Mouse (Mus musculus) heart, adult 9 months (tissue): ENCODE measurements at regions not wholly inside any gene's neighbourhood (a gene's known extent, or its start where the extent isn't known, plus 50 kb on each side); places are given as distances from the start of the nearest gene placed in this dataset.
A peak's percentile ranks its signal among the peaks of the same experiment; 100 is the strongest.

Experiments
- DNase-seq, 2 experiments: peaks; one replicate each; pipeline ENCODE4 v3.0.0; 2022; ENCODE audit warnings: low spot score in 2 of 2

- DNase-seq, result no peak
These were observed 370.9 kb downstream of the Bckdhb start for GRCm38 (mm10) chr9:84295891-84296290.

GRCm38 (mm10) chr9:84296456-84296855 lies 371.5 kb downstream of the Bckdhb start:
- no peak for DNase-seq

GRCm38 (mm10) chr9:84304398-84304797 lies 379.5 kb downstream of the Bckdhb start:
- DNase-seq, result no peak

GRCm38 (mm10) chr9:84318811-84319210 lies 393.9 kb downstream of the Bckdhb start:
- no peak for DNase-seq

- DNase-seq, result no peak
These were observed 394.4 kb downstream of the Bckdhb start for GRCm38 (mm10) chr9:84319338-84319737.

GRCm38 (mm10) chr9:84323145-84323544 lies 398.2 kb downstream of the Bckdhb start:
- DNase-seq, result no peak

GRCm38 (mm10) chr9:84331083-84331602 lies 406.2 kb downstream of the Bckdhb start:
- DNase-seq, result no peak

- DNase-seq, result peak; percentile 7 to 26
These were observed 418.6 kb downstream of the Bckdhb start for GRCm38 (mm10) chr9:84343435-84344095.

GRCm38 (mm10) chr9:84350223-84350622 lies 425.3 kb downstream of the Bckdhb start:
- DNase-seq, result no peak

- DNase-seq, result no peak
These were observed 429.5 kb downstream of the Bckdhb start for GRCm38 (mm10) chr9:84354409-84354808.

- DNase-seq, result no peak
These were observed 431.2 kb downstream of the Bckdhb start for GRCm38 (mm10) chr9:84356167-84356566.

GRCm38 (mm10) chr9:84359879-84360278 lies 434.9 kb downstream of the Bckdhb start:
- DNase-seq, result no peak

- DNase-seq, result no peak
These were observed 435.5 kb downstream of the Bckdhb start for GRCm38 (mm10) chr9:84360484-84360883.

- DNase-seq, result no peak
These were observed 438.5 kb downstream of the Bckdhb start for GRCm38 (mm10) chr9:84363478-84363877.

- no peak for DNase-seq
These were observed 444.3 kb downstream of the Bckdhb start for GRCm38 (mm10) chr9:84369200-84369599.

- no peak for DNase-seq
These were observed 445.3 kb downstream of the Bckdhb start for GRCm38 (mm10) chr9:84370260-84370659.

GRCm38 (mm10) chr9:84375746-84376145 lies 450.8 kb downstream of the Bckdhb start:
- no peak for DNase-seq

- DNase-seq, result no peak
These were observed 451.7 kb downstream of the Bckdhb start for GRCm38 (mm10) chr9:84376621-84377020.

- no peak for DNase-seq
These were observed 457.0 kb downstream of the Bckdhb start for GRCm38 (mm10) chr9:84381942-84382341.

- DNase-seq, result no peak
These were observed 464.9 kb downstream of the Bckdhb start for GRCm38 (mm10) chr9:84389831-84390230.

GRCm38 (mm10) chr9:84394536-84395314 lies 469.8 kb downstream of the Bckdhb start:
- peak; percentile 33 to 47 for DNase-seq

GRCm38 (mm10) chr9:84399481-84399880 lies 474.5 kb downstream of the Bckdhb start:
- DNase-seq, result no peak
